Mouse (Mus musculus) kidney, adult 2 months (tissue): ENCODE measurements around the gene Tmem53. TPM values are rescaled to one million over a fixed set of nuclear protein-coding genes. Genes with fewer than 3 reads are reported as not detected.

Source experiments
- DNase-seq: peaks from one replicate; pipeline ENCODE4 v3.0.0; 2021
- H3K27ac ChIP-seq: fragments of 200-500 bp; 2 replicates; pipeline ENCODE4 v1.5.1; 2012; ENCODE audit warnings: low read depth, low read length, control low read depth, inconsistent platforms; ENCODE audit not compliant: insufficient read depth
- H3K27me3 ChIP-seq: fragments of 200-500 bp; replicated peaks from 2 replicates; pipeline ENCODE4 v1.6.1; 2012; ENCODE audit warnings: mild to moderate bottlenecking, moderate library complexity, low read length, inconsistent platforms; ENCODE audit not compliant: control insufficient read depth, insufficient read depth
- H3K36me3 ChIP-seq: fragments of 200-500 bp; 2 replicates; pipeline ENCODE4 v1.6.1; 2012; ENCODE audit warnings: mild to moderate bottlenecking, moderate library complexity, low read length, inconsistent platforms; ENCODE audit not compliant: control insufficient read depth, insufficient read depth
- H3K4me1 ChIP-seq: fragments of 200-500 bp; 2 replicates; pipeline ENCODE4 v1.6.1; 2011; ENCODE audit warnings: low read length; ENCODE audit not compliant: control insufficient read depth, insufficient read depth
- H3K4me3 ChIP-seq: fragments of 200-500 bp; 2 replicates; pipeline ENCODE4 v1.5.1; 2011; ENCODE audit warnings: mild to moderate bottlenecking, low read depth, low read length, control low read depth; ENCODE audit not compliant: insufficient read depth
- CTCF ChIP-seq: fragments of 200-500 bp; conservative IDR thresholded peaks from 2 replicates; pipeline ENCODE4 v1.5.1; 2011; ENCODE audit warnings: low read depth, mild to moderate bottlenecking, control low read depth, low read length, moderate library complexity, mixed read lengths; ENCODE audit not compliant: insufficient read depth, insufficient read length
- POLR2A ChIP-seq: fragments of 200-500 bp; IDR thresholded peaks from one replicate; pipeline ENCODE4 v1.6.1; 2011; ENCODE audit warnings: low read depth, low read length, control low read depth
- WGBS: fragments of 180-500 bp; shearing (Covaris S2); methylation state at CpG from one replicate; pipeline ENCODE4 v1.1.7; 2018; 5-methylcytosine and 5-hydroxymethylcytosine counted together
- polyA plus RNA-seq: library from polyadenylated mRNA; depleted of rRNA; stranded (reverse); fragments of >200 nt; gene quantifications from 2 replicates; pipeline ENCODE4 v1.2.3, GENCODE M21; 2012

The Tmem53 gene
- polyA plus RNA-seq, 1 experiment = 88.1 TPM

DNA sequence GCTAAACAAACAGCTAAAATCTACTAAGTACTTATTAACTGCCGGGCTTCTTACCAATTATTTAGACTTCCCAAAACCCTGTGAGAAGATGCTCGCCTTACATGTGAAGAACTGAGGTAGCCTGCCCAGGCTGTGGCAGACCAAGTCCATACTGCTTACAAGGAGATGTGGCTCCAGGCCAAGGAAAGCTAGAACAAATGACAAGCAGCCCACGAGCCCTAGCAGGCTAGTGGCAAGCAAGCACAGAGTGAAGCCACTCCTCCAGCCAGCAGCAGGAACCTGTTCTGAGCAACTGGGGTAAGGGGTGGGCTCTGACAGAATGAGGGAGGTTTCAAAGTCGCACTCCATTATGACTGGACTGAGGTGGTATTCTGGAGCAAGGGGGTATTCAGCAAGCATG is 23.0 kb downstream of the Tmem53 start:
- no peaks in the 10 kb centered on the region for H3K27me3 ChIP-seq
- H3K4me3 ChIP-seq = no peak overlapping the region
- DNase-seq = no peak
- WGBS = 93% methylated on average over 4 of the region's 4 CpGs
- no peak overlapping the region for H3K27ac ChIP-seq
- H3K36me3 ChIP-seq = no peaks in the 10 kb centered on the region
- H3K4me1 ChIP-seq = no peaks in the 10 kb centered on the region
- TF ChIP-seq CTCF (no peak), POLR2A (no peak)

GRCm38 (mm10) chr4:117276281-117276711 is 24.5 kb downstream of the Tmem53 start:
- Histone ChIP-seq H3K36me3 (no peaks in the 10 kb centered on the region), H3K4me3 (no peak overlapping the region), H3K4me1 (no peaks in the 10 kb centered on the region), H3K27ac (no peak overlapping the region), H3K27me3 (no peaks in the 10 kb centered on the region)
- no peak for TF ChIP-seq CTCF
- no peak for TF ChIP-seq POLR2A
- 77% methylated on average over 17 of the region's 17 CpGs for WGBS
- peak; percentile 48 for DNase-seq

DNA sequence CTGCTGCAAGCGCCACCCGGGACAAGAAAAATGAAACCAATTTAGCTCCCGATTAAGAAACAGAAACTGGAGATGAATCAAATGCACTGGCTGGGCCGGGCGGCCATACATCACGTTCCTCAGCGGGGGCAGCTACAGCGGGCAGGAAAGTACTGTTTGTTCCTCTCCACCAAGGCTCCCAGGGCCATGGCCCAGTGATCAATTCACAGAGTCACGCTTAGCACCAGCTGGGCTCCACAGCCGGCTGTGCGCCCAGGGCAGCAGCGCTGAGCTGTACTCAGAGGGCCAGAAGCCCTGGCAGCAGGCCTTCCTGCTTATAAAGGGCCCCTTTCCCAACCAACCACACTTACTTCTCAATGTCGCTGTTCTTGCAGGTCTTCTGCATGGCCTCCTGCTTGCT is 25.3 kb downstream of the Tmem53 start:
- no peak for DNase-seq
- H3K4me1 ChIP-seq = no peaks in the 10 kb centered on the region
- no peak overlapping the region for H3K27ac ChIP-seq
- TF ChIP-seq CTCF (no peak), POLR2A (no peak)
- H3K36me3 ChIP-seq = no peaks in the 10 kb centered on the region
- WGBS = 74% methylated on average over 13 of the region's 13 CpGs
- no peaks in the 10 kb centered on the region for H3K27me3 ChIP-seq
- H3K4me3 ChIP-seq = no peak overlapping the region

- Histone ChIP-seq H3K4me3 (no peak overlapping the region), H3K27me3 (no peaks in the 10 kb centered on the region), H3K36me3 (no peaks in the 10 kb centered on the region), H3K27ac (no peak overlapping the region), H3K4me1 (no peaks in the 10 kb centered on the region)
- TF ChIP-seq CTCF (no peak), POLR2A (no peak)
- 93% methylated on average over 7 of the region's 7 CpGs for WGBS
- DNase-seq = no peak
These were observed 25.9 kb downstream of the Tmem53 start for GRCm38 (mm10) chr4:117277687-117278086.

- Histone ChIP-seq H3K27me3 (no peaks in the 10 kb centered on the region), H3K4me3 (no peak overlapping the region), H3K27ac (no peak overlapping the region), H3K4me1 (no peaks in the 10 kb centered on the region), H3K36me3 (no peaks in the 10 kb centered on the region)
- peak; percentile 31 for DNase-seq
- TF ChIP-seq POLR2A (no peak), CTCF (no peak)
- 58% methylated on average over 10 of the region's 10 CpGs for WGBS
These were observed 26.9 kb downstream of the Tmem53 start for GRCm38 (mm10) chr4:117278381-117279252.

DNA sequence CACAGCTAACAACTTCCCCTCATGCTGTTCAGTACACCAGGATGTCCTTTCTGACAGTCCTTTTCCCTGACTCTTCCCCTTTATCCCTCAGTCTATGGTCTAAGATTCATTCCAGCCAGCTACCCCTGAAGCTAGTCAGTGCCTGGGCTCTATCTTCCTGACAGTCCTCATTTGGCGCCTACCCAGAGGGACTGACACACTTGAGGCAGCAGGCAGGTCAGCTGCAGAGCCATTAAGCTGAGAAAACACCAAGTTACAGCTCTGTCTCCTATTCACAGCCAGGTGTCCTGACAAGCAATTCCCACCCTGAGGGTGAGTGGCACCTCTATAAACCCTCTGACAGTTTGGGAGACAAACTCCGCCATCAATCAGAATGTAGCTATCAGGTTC is 27.5 kb downstream of the Tmem53 start:
- H3K27me3 ChIP-seq = no peaks in the 10 kb centered on the region

GRCm38 (mm10) chr4:117280397-117280930 is 28.7 kb downstream of the Tmem53 start:
- H3K36me3 ChIP-seq = no peaks in the 10 kb centered on the region; the same call in 1 of the 2 replicates
- no peak overlapping the region for H3K4me3 ChIP-seq
- TF ChIP-seq CTCF = no peak
- no peak for TF ChIP-seq POLR2A
- WGBS = 87% methylated on average over 8 of the region's 8 CpGs
- H3K27me3 ChIP-seq = no peaks in the 10 kb centered on the region
- no peak overlapping the region for H3K27ac ChIP-seq
- no peaks in the 10 kb centered on the region for H3K4me1 ChIP-seq
- DNase-seq = no peak

More for the DNA sequence above, 27.5 kb downstream of the Tmem53 start:
- H3K4me1 ChIP-seq = no peaks in the 10 kb centered on the region
- no peak for TF ChIP-seq POLR2A
- no peak for TF ChIP-seq CTCF
- 90% methylated on average over 2 of the region's 2 CpGs for WGBS
- H3K27ac ChIP-seq = no peak overlapping the region
- DNase-seq = no peak
- no peaks in the 10 kb centered on the region; the same call in 1 of the 2 replicates for H3K36me3 ChIP-seq
- H3K4me3 ChIP-seq = no peak overlapping the region
